Comparison of ENCODE assay signal across 10 mouse cellular contexts in the genomic region with DNA sequence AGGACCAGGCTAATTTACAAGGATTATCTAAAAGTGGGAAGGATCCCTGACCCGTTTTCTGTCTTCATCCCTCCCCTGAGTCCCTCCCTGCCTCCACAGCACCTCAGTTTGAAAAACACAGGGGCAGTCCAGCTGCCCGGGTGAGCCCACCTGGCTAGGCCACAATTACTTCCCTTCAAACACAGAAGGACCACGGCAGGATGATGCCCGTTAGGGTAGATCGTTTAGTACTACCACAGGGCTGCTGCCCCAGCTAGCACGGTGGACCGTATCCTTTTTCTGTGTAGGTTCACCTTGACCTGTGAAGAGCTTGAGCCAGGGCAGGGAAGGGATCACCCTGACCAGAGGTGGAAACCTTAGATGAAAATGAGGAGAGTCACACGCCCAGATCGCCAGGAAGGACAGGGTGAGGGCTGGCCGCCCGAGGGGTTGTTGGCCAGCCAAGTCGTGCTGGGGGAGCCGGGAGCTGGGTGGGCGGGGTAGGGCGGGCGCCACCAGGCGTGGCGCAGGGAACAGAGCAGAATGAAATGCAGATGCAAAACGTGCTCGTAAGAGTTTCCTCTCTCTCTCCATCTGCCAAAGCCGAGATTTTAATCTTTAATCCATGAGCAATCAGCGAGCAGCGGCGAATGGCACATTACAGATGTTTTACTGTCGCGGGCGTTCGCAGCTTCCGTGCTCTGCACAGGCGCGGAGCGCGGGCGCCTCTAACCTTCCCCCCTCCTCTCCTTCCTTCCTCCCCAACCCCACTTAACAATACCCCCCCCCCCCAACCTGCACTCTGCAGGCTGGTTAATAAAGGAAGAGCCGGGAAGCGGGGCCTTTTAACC. TPM values are rescaled to one million over a fixed set of nuclear protein-coding genes. Genes with fewer than 3 reads are reported as not detected.
DNase-seq lines count a peak whose midpoint lies in the region; ATAC-seq and TF ChIP-seq lines count a peak whose summit lies in the region.
"Had no signal": no experiment of that assay in that cellular context is flagged by ENCODE, and none has a peak within 500 bp of the region (broad histone marks: within the 10 kb centered on the region; RNA-seq: fewer than 3 reads in every experiment).

No protein-coding gene starts in this region.

- no peak for ATAC-seq in embryonic facial prominence, embryonic 13.5 days (ENCODE audit: insufficient number of reproducible peaks, insufficient read depth, low FRiP score, low TSS enrichment, low read depth)
- no peak for ATAC-seq in midbrain, embryonic 16.5 days

- DNase-seq in kidney, adult 2 months, result peak; percentile 48
- no peak for DNase-seq in kidney, adult 11 months
- DNase-seq in kidney, adult 9 months, result peak; percentile 41
- no peak for DNase-seq in left cerebral cortex, postnatal 36 days (ENCODE audit: low spot score in 2 of 2)
- no peak for DNase-seq in thymus, postnatal 14 days
- DNase-seq in adrenal gland, adult 2 months, result no peak
- DNase-seq: cerebellum, adult 9-11 months had no signal

- TF ChIP-seq CTCF in kidney, adult 2 months (conservative IDR thresholded peaks at IDR 0.05; ENCODE audit: insufficient read depth, insufficient read length, low read depth, low read length), result no peak

- peaks cover 4% of the 10 kb centered on the region for H3K4me1 ChIP-seq in kidney, adult 2 months (ENCODE audit: control insufficient read depth, insufficient read depth, low read length)
- H3K4me1 ChIP-seq in embryonic facial prominence, embryonic 13.5 days, result peaks cover 34% of the 10 kb centered on the region
- H3K4me1 ChIP-seq in midbrain, embryonic 16.5 days (ENCODE audit: control insufficient read depth, insufficient read depth, low read length), result peaks cover 18% of the 10 kb centered on the region

- no peaks in the 10 kb centered on the region; the same call in none of the 2 replicates for H3K27me3 ChIP-seq in kidney, adult 2 months (replicated peaks; ENCODE audit: control insufficient read depth, insufficient read depth, low read length)
- peaks cover 91% of the 10 kb centered on the region for H3K27me3 ChIP-seq in embryonic facial prominence, embryonic 13.5 days
- H3K27me3 ChIP-seq in midbrain, embryonic 16.5 days (ENCODE audit: control insufficient read depth, insufficient read depth, low read depth, low read length), result peaks cover 54% of the 10 kb centered on the region

- TF ChIP-seq POLR2A in kidney, adult 2 months (IDR thresholded peaks at IDR 0.05; ENCODE audit: low read depth, low read length), result no peak

- intact Hi-C loops in left cerebral cortex, postnatal 36 days (cut with DNase I), result loop anchor here (5.0 kb wide), 1 partner anchor 52 kb away; no protein-coding TSS in a partner anchor

- 3% methylated on average over 36 of the region's 36 CpGs for WGBS in kidney, adult 2 months
- under 1% methylated on average over 36 of the region's 36 CpGs for WGBS in embryonic facial prominence, embryonic 13.5 days
- under 1% methylated on average over 36 of the region's 36 CpGs for WGBS in midbrain, embryonic 16.5 days

- H3K9ac ChIP-seq in embryonic facial prominence, embryonic 13.5 days, result peak overlapping the region; percentile 21; the same call in 1 of the 2 replicates
- H3K9ac ChIP-seq in midbrain, embryonic 16.5 days (ENCODE audit: low read depth, low read length), result peak overlapping the region; percentile 51

- H3K36me3 ChIP-seq in kidney, adult 2 months (ENCODE audit: control insufficient read depth, insufficient read depth, low read length), result no peaks in the 10 kb centered on the region
- no peaks in the 10 kb centered on the region for H3K36me3 ChIP-seq in embryonic facial prominence, embryonic 13.5 days
- H3K36me3 ChIP-seq in midbrain, embryonic 16.5 days (ENCODE audit: control insufficient read depth, insufficient read depth, low read length), result no peaks in the 10 kb centered on the region

- no peak overlapping the region for H3K4me3 ChIP-seq in kidney, adult 2 months (ENCODE audit: insufficient read depth, low read depth, low read length)
- peak overlapping the region; percentile 31 for H3K4me3 ChIP-seq in embryonic facial prominence, embryonic 13.5 days
- peak overlapping the region; percentile 35 for H3K4me3 ChIP-seq in midbrain, embryonic 16.5 days (ENCODE audit: low read depth, low read length)

- H3K9me3 ChIP-seq in embryonic facial prominence, embryonic 13.5 days, result no peaks in the 10 kb centered on the region
- H3K9me3 ChIP-seq in midbrain, embryonic 16.5 days (replicated peaks; ENCODE audit: control insufficient read depth, low read length, poor library complexity, severe bottlenecking), result no peaks in the 10 kb centered on the region

- H3K4me2 ChIP-seq in embryonic facial prominence, embryonic 13.5 days, result peak overlapping the region; percentile 59
- H3K4me2 ChIP-seq in midbrain, embryonic 16.5 days (ENCODE audit: low read length), result peak overlapping the region; percentile 49

- H3K27ac ChIP-seq in kidney, adult 2 months (ENCODE audit: insufficient read depth, low read depth, low read length), result no peak overlapping the region
- H3K27ac ChIP-seq in embryonic facial prominence, embryonic 13.5 days, result no peak overlapping the region
- H3K27ac ChIP-seq in midbrain, embryonic 16.5 days (ENCODE audit: low read length), result no peak overlapping the region

RNA-seq across cellular contexts. Expression of gene Pax2, which starts 32.0 kb away (rescaled TPM):
- 25.8 and 29.7 TPM in 2 replicates for polyA plus RNA-seq in kidney, adult 2 months (2012; rRNA removed)
- 0.22 TPM in 1 of 2 replicates, not detected in the other for polyA plus RNA-seq in embryonic facial prominence, embryonic 13.5 days (2015; fragmentation: Nextera tagmentation; extraction: Ambion mirVana)
- polyA plus RNA-seq in midbrain, embryonic 16.5 days (2015; fragmentation: Nextera tagmentation; extraction: Ambion mirVana), result 0.33 and 0.41 TPM in 2 replicates
- total RNA-seq in left cerebral cortex, postnatal 36 days (2021), result under 1 TPM; 0.16 to 0.32 TPM
- total RNA-seq in adrenal gland, adult 2 months (2021), result not detected
- polyA plus RNA-seq in adrenal gland, adult 2 months (2012; rRNA removed), result not detected in 2 replicates
- total RNA-seq: hematopoietic stem cell, adult 5-6 weeks had no signal

Comparison
In these comparisons a context has a peak if more than half of its experiments do, and no peak if none do; other contexts are left out.
1. DNase-seq: peak in kidney, adult 2 months (single experiment) and kidney, adult 9 months (single experiment); none in kidney, adult 11 months (single experiment), left cerebral cortex, postnatal 36 days (0 of 2), thymus, postnatal 14 days (single experiment) and adrenal gland, adult 2 months (single experiment).
2. RNA of gene Pax2, which starts 32.0 kb away (polyA plus RNA-seq): 25.8 to 29.7 TPM in kidney, adult 2 months; 0.33 to 0.41 TPM in midbrain, embryonic 16.5 days, 0.22 TPM in embryonic facial prominence, embryonic 13.5 days and not detected in adrenal gland, adult 2 months; every median in the first group is over 10 times any median in the second.